Mouse (Mus musculus): ENCODE data around the gene Synm. TPM values are rescaled to one million over a fixed set of nuclear protein-coding genes. Genes with fewer than 3 reads are reported as not detected.

Gene Synm
- not detected in 2 replicates for total RNA-seq (2017)

DNA sequence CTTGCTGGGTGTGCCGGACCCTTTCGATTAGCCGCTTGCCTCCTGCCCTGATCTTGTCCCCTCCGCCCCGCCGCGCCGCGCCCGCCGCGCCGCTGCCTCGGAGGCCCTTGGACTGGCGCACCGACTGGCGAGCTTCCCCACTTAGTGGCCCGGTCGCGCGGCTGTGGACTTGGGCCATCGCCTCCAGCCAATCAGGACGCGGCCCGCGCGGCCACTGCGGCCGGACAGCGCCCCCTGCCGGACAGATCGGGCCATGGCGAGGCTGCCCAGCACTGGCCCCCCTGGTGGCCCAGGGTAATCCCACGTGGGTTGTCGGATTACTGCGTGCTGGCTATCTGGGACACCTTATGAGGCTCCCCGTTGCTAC, at the start of gene Synm:
Gene Synm, minus strand, starts transcription at position 114 of the 367 bp plus-strand sequence.
- ATAC-seq (ENCODE audit: extremely low read depth, insufficient number of reproducible peaks, low FRiP score, poor library complexity, severe bottlenecking), result 0 out of 2 replicates have a peak, but pooled peaks have one; percentile 20

- ATAC-seq (ENCODE audit: extremely low read depth, insufficient number of reproducible peaks, low FRiP score, poor library complexity, severe bottlenecking), result no peak
Observed at GRCm38 (mm10) chr7:67803857-67804215, 44.3 kb upstream of the Synm start.

- peak; percentile 75 for ATAC-seq (ENCODE audit: extremely low read depth, insufficient number of reproducible peaks, low FRiP score, poor library complexity, severe bottlenecking)
Observed at GRCm38 (mm10) chr7:67803015-67803856, 43.7 kb upstream of the Synm start.

DNA sequence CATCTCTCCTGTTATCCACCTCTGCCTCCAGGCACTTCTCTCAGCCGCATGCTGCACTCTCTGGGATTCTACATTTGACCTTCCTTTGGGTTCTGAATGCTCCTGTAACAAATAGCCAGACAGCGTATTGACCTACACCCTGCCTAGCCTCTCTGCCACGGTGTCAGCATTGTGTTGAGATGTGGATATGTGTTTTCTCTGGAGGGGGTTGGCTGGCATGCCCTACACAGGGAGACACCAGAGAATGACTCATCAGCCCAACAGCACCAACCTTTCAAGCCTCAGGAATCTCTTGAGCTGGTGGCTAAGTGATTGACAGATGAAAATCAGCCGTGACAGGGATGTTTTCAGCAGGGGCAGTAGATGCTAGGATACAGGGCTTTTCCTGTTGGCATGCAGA, 41.5 kb upstream of the Synm start:
- no peak for ATAC-seq (ENCODE audit: extremely low read depth, insufficient number of reproducible peaks, low FRiP score, poor library complexity, severe bottlenecking)

DNA sequence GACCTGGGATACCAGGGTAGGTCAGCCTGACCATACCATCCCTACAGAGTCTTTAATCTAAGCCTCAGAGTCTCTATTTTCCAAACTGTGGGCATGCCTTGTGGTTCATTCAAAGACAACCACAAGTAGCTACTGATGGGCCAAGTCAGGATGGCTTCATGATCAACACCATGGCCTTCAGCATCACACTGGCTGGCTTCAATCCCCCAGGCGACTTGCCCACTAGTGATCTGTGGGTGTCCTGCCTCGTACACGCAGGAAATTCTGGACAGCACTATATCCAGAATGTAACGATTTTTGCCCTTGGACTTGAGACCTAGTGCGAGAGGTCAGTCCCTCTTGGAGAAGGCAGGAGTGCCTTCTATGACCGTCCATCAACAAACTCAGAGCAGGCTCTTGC, 41.0 kb upstream of the Synm start:
- no peak for ATAC-seq (ENCODE audit: extremely low read depth, insufficient number of reproducible peaks, low FRiP score, poor library complexity, severe bottlenecking)

GRCm38 (mm10) chr7:67798476-67798875, 38.9 kb upstream of the Synm start:
- ATAC-seq (ENCODE audit: extremely low read depth, insufficient number of reproducible peaks, low FRiP score, poor library complexity, severe bottlenecking), result peak; percentile 68

- ATAC-seq (ENCODE audit: extremely low read depth, insufficient number of reproducible peaks, low FRiP score, poor library complexity, severe bottlenecking), result no peak
Observed at GRCm38 (mm10) chr7:67797065-67797464, 37.5 kb upstream of the Synm start.

GRCm38 (mm10) chr7:67793449-67793848, 33.9 kb upstream of the Synm start:
- no peak for ATAC-seq (ENCODE audit: extremely low read depth, insufficient number of reproducible peaks, low FRiP score, poor library complexity, severe bottlenecking)

DNA sequence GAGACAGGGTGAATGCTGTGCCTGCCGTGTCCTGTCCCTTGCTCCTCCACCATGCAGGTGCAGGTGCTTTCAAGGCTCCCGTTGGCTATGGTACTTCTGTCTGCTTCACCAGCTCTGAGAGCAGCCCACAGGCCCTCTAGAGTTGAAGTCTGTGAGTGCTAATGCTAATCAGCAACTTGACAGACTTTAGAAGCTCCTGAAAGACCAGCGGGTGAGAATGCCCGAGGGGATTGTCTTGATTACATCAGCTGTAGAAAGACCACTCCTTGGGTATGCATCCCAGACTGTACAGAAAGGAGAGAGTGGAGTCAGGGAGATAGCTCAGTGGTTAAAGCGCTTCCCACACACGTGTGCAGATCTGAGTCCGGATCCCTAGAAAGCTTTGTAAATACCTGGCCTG, 31.7 kb upstream of the Synm start:
- ATAC-seq (ENCODE audit: extremely low read depth, insufficient number of reproducible peaks, low FRiP score, poor library complexity, severe bottlenecking), result no peak

GRCm38 (mm10) chr7:67788713-67789112, 29.2 kb upstream of the Synm start:
- peak; percentile 55; the same call in 1 of the 2 replicates for ATAC-seq (ENCODE audit: extremely low read depth, insufficient number of reproducible peaks, low FRiP score, poor library complexity, severe bottlenecking)

GRCm38 (mm10) chr7:67787861-67788260, 28.3 kb upstream of the Synm start:
- no peak for ATAC-seq (ENCODE audit: extremely low read depth, insufficient number of reproducible peaks, low FRiP score, poor library complexity, severe bottlenecking)

DNA sequence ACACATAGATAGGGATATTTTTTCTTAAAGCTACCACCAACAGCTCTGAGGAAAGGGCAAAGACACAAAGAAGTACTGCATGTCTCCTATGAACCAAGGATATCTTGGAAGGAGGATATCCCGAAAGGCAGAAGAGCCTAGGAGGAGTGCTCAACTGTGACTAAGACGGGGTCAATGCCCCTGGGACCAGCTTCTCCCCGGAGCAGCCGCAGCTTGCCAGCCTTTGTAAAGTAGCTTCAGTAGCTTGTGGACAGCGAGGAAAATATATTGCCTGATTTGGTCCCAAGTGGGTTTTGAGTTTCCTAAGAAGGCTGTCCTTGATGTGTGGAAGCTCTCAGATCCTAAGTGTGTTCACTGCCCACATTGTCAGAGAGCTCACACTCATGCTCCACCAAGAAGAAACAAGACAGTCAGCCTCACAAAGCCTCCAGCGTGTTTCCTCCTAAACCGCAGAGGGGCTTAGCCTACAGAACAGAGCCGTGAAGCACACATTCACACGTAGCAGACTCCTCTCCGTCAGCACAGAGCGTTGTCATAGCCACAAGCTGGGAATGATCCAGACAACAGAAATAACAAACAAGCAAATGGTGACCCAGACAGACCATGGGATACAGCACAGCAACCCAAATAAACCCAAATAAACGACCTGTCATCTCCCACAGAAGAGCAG, 17.2 kb upstream of the Synm start:
- no peak for ATAC-seq (ENCODE audit: extremely low read depth, insufficient number of reproducible peaks, low FRiP score, poor library complexity, severe bottlenecking)

- ATAC-seq (ENCODE audit: extremely low read depth, insufficient number of reproducible peaks, low FRiP score, poor library complexity, severe bottlenecking), result no peak
Observed at GRCm38 (mm10) chr7:67775623-67776022, 16.1 kb upstream of the Synm start.

DNA sequence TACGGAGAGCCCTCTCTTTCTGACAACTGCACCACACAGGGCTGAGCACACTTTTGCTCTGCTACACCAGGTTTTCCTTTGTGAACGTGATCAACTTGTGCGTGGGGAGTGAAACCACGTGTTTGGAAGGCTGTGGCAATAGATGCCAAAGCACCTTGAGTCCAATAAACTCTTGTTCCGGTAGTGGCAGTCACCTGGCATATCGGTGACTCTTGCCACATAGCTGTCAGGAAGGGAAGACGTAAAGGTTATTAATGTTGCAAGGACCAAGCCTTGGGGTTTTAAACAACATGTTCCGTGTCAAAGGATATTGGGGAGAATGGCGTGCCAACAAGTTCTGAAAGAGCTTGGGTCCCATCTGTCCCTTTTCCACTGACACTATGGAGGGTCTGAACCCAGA, 12.7 kb upstream of the Synm start:
- no peak for ATAC-seq (ENCODE audit: extremely low read depth, insufficient number of reproducible peaks, low FRiP score, poor library complexity, severe bottlenecking)

DNA sequence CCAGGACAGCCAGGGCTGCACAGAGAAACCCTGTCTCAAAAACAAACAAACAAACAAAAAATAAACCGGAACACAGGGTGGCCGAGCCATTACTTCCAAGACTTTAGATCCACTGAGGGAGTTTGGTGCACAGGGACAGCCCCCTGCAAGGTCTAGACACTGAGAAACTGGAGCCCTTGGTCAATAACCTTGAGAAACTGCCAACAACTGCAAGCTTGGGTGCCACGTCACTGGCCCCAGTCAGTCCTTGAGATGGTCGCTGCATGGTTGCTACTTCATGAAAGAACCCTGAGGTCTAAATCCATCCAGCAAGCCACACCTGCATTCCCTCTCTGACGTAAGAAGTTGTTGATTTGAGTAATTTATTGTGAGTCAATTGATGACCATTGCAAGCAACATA, 9.9 kb upstream of the Synm start:
- ATAC-seq (ENCODE audit: extremely low read depth, insufficient number of reproducible peaks, low FRiP score, poor library complexity, severe bottlenecking), result no peak

GRCm38 (mm10) chr7:67768125-67768524, 8.6 kb upstream of the Synm start:
- no peak for ATAC-seq (ENCODE audit: extremely low read depth, insufficient number of reproducible peaks, low FRiP score, poor library complexity, severe bottlenecking)

DNA sequence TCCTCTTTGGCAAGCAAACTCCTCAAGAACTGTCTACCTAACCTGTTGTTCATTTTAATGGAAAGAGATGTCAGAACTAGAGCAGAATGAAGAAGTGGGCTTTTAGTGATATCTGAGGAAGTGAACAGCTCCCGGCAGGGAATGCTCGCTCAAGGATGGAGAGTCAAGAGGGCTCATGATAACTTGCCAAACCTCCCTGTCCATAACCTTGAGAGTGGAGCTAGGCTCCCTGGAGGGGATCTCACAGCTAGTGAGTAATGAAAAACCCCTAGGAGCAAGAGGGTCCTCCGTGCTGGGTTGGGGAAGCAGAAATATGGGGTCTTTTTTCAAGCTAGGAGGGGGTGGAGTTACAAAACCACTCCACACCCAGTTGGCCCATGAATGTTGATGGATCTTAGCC, 4.1 kb upstream of the Synm start:
- no peak for ATAC-seq (ENCODE audit: extremely low read depth, insufficient number of reproducible peaks, low FRiP score, poor library complexity, severe bottlenecking)

- no peak for ATAC-seq (ENCODE audit: extremely low read depth, insufficient number of reproducible peaks, low FRiP score, poor library complexity, severe bottlenecking)
Observed at GRCm38 (mm10) chr7:67758858-67759628, 499 bp downstream of the Synm start.

DNA sequence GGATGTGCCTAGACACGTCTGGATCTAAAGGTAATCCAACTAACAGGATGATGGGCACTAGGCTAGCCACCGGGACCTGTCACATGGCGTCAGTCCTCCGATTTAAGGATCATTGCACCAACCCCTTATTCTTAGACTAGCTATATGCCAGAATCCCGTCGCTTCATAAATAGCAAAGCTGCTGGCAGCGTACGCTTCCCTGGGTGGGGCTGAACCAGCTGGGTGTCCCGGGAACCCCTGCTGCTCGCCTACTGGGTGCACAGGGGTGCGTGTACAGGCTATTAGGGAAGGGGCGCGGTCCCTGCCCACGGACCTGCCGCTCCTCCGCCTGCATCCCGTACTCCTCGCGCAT, 1.1 kb downstream of the Synm start:
- no peak for ATAC-seq (ENCODE audit: extremely low read depth, insufficient number of reproducible peaks, low FRiP score, poor library complexity, severe bottlenecking)

DNA sequence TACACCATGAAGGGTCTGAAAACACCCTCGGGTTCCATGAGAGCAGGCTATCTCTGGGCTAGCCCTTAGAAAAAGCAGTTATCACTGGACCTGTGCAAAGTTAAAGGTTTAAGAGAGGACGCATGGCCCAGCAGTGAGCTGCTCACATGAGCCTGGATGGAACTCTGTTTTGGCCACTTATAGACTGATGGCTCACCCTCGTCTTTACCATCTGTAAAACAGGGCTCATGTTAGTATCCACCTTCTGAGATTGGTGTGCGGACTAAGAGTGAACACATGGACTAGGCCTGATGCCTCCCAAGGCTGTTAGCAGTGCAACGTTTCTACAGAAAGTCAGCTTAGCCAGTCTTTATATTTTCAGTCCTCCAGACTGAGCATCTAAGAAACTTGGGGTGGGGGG, 2.9 kb downstream of the Synm start:
- ATAC-seq (ENCODE audit: extremely low read depth, insufficient number of reproducible peaks, low FRiP score, poor library complexity, severe bottlenecking), result no peak

Measured in neutrophil, adult 5-6 weeks (primary cell).